Mouse (Mus musculus) ES-Bruce4 (cell line): ENCODE results near the gene Tbc1d10b.

Experiments used
- CTCF ChIP-seq: IDR thresholded peaks from one replicate; pipeline ENCODE4 v1.8.1; 2011; ENCODE audit warnings: low read depth, low read length
- POLR2A ChIP-seq: IDR thresholded peaks from one replicate; pipeline ENCODE4 v1.8.1; 2011; ENCODE audit warnings: low read length; ENCODE audit not compliant: insufficient read depth

- TF ChIP-seq CTCF (no peak), POLR2A (no peak)
These were observed 19.7 kb downstream of the Tbc1d10b start for GRCm38 (mm10) chr7:127188305-127189276.
